Mouse (Mus musculus) thymus, adult 2 months (tissue): ENCODE measurements at regions not wholly inside any gene's neighbourhood (a gene's known extent, or its start where the extent isn't known, plus 50 kb on each side); places are given as distances from the start of the nearest gene placed in this dataset.

Experiments used
- DNase-seq: peaks from one replicate; pipeline ENCODE4 v3.0.0; 2021
- H3K27ac ChIP-seq: fragments of 200-500 bp; 2 replicates; pipeline ENCODE4 v1.5.1; 2012; ENCODE audit warnings: low read length, control low read depth; ENCODE audit not compliant: control insufficient read depth, insufficient read depth
- H3K27me3 ChIP-seq: fragments of 200-500 bp; 2 replicates; pipeline ENCODE4 v1.6.1; 2012; ENCODE audit warnings: mild to moderate bottlenecking, low read length, moderate library complexity, mixed read lengths; ENCODE audit not compliant: control insufficient read depth, insufficient read depth
- H3K36me3 ChIP-seq: fragments of 200-500 bp; 2 replicates; pipeline ENCODE4 v1.6.1; 2012; ENCODE audit warnings: mild to moderate bottlenecking, low read length, moderate library complexity; ENCODE audit not compliant: control insufficient read depth, insufficient read depth
- H3K4me1 ChIP-seq: fragments of 200-500 bp; replicated peaks from 2 replicates; pipeline ENCODE4 v1.6.1; 2012; ENCODE audit warnings: low read length; ENCODE audit not compliant: control insufficient read depth, insufficient read depth
- H3K4me3 ChIP-seq: fragments of 200-500 bp; 2 replicates; pipeline ENCODE4 v1.5.1; 2012; ENCODE audit warnings: mild to moderate bottlenecking, low read length, control low read depth, moderate library complexity; ENCODE audit not compliant: control insufficient read depth, insufficient read depth
- CTCF ChIP-seq: fragments of 200-500 bp; IDR thresholded peaks from 2 replicates; pipeline ENCODE4 v1.5.1; 2012; ENCODE audit warnings: mild to moderate bottlenecking, control low read depth, low read length, moderate library complexity, borderline replicate concordance; ENCODE audit not compliant: control insufficient read depth, poor library complexity, insufficient read depth; ENCODE audit errors: extremely low read depth
- POLR2A ChIP-seq: fragments of 200-500 bp; IDR thresholded peaks from 2 replicates; pipeline ENCODE4 v1.6.1; 2012; ENCODE audit warnings: mild to moderate bottlenecking, low read length, control low read depth, moderate library complexity; ENCODE audit not compliant: control insufficient read depth, poor library complexity, insufficient read depth; ENCODE audit errors: extremely low read depth
- WGBS: fragments of 180-500 bp; shearing (Covaris S2); methylation state at CpG from one replicate; pipeline ENCODE4 v1.1.7; 2018; 5-methylcytosine and 5-hydroxymethylcytosine counted together

DNA sequence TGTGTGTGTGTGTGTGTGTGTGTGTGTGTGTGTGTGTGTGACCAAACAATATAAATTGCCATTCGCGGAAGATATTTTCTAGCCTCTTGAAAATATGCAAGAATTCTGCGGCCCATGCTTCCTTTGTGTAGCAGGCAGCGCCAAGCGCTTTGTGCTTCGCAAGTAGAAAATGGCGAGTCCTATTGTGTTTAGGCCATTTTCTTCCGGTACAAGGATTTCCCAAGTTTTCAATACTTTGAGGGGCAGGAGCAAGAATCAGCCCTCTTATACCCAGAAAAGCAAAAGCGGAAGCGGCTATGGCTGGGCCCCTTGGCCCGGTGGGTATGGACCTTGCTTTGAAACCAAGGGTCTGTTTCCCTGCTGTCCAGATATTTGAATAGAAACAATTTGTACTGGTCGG, 157.4 kb upstream of the Cypt12 start:
- WGBS, result 14% methylated on average over 12 of the region's 12 CpGs
- H3K4me3 ChIP-seq, result no peak overlapping the region
- DNase-seq, result no peak

DNA sequence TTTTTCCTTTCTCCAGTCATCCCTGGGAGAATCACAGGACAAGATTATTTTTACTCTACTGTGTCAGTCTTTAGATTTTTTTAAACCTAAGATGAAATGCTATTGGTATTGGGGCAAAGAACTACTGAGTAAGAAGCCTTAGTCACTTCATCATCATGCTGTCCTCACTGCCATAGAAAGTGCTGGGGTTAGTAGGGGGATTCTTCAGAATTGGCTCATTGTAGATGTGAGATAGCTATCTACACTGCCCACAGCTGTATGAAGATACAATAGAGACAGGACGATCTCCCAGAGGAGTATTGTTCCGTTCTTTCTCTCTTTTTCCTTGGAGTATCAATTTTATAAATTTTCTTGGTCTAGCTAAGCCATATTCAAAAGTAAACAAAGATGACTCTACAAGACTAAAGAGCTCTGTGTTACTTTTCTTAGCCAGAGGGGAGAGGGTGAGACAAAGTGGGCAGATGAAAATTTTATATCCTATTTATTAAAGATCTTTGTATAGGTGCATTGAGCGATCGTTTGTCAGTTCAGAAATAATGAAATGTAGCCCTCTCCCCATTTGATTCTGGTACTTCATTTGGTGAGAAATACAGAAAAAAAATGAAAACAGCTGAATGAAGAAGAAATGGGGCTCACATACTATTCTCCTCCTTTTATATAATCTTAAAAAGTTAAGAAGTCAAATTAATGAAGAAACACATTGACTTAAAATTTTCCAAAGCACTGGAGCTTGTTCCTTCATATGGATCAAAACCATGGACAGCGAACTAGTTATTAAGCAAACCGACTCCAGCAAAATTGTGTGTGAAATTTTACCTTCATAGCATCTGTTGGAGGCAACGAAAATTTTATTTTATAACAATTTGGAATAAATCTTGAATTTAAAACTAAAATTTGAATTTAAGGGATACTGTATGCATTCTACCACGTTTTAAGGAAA, 156.6 kb upstream of the Cypt12 start:
- no peak overlapping the region for H3K27ac ChIP-seq
- TF ChIP-seq POLR2A (no peak), CTCF (no peak)
- DNase-seq, result no peak
- no peak overlapping the region for H3K4me3 ChIP-seq
- no peaks in the 10 kb centered on the region for H3K4me1 ChIP-seq
- no peaks in the 10 kb centered on the region for H3K36me3 ChIP-seq
- H3K27me3 ChIP-seq, result peaks cover 4% of the 10 kb centered on the region; the same call in 1 of the 2 replicates
- WGBS, result 31% methylated on average over 8 of the region's 8 CpGs

More for the DNA sequence above, 157.4 kb upstream of the Cypt12 start:
- Histone ChIP-seq H3K27me3 (peaks cover 4% of the 10 kb centered on the region; the same call in 1 of the 2 replicates), H3K36me3 (no peaks in the 10 kb centered on the region), H3K27ac (no peak overlapping the region), H3K4me1 (no peaks in the 10 kb centered on the region)
- TF ChIP-seq CTCF, result no peak
- TF ChIP-seq POLR2A, result no peak

DNA sequence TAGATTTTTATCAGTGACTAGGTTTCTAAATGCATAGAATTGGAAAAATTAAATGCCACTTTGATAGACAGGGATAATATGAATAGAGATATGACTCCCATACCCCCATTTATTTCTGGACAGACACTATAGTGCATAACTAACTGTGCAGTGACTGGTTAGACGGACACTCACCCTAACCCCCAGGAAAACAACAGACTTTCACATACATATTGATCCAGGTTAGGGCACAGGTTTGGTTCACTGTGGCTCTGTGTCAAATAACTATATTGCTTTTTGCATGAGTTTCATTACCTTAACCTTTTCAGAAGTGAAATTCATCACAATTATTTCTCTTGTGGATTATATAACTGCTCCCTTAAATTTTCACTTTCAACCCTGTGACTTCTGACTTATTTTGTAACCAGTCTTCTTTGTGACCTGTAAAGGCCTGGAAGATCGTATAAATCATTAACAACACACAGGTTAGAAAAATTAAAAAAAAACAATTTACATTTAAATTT, 155.6 kb upstream of the Cypt12 start:
- no peaks in the 10 kb centered on the region for H3K36me3 ChIP-seq
- 0 out of 2 replicates have a peak, but pooled peaks cover 4% of the 10 kb centered on the region for H3K27me3 ChIP-seq
- WGBS, result 60% methylated on average over 2 of the region's 2 CpGs
- TF ChIP-seq POLR2A (no peak), CTCF (no peak)
- no peaks in the 10 kb centered on the region for H3K4me1 ChIP-seq
- no peak for DNase-seq
- no peak overlapping the region for H3K4me3 ChIP-seq
- no peak overlapping the region for H3K27ac ChIP-seq

DNA sequence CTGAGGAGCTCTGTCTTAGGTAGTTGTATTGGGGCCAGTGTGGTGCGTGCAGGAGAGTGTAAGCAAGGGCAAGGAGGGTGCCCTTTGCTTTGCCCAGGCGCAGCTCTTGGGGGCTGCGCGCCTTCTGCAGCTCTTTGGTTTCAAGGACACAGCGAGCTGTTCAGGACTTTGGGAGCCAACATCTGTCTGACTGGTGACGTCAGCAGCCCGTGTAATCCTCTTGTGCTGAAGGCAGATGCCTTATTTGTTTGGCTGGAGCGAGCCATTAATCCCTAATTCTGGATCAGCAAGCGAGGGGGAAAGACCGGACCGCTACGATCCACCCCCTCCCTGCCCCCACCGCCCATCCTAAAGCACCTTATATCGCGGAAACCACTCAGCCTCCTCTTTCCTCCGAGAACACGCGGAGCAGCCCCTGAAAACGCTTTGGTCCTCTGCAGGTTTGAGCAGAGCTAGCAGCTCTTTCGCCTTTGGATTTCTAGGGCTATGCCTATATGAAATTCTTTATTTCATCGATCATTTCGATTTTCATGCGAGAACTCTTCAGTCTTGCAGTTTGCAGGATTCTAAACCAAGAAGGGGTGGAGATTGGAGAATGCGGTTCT, 154.5 kb upstream of the Cypt12 start:
- no peaks in the 10 kb centered on the region for H3K36me3 ChIP-seq
- H3K4me3 ChIP-seq, result no peak overlapping the region
- no peak for DNase-seq
- WGBS, result 7% methylated on average over 24 of the region's 24 CpGs
- H3K27me3 ChIP-seq, result 0 out of 2 replicates have a peak, but pooled peaks cover 4% of the 10 kb centered on the region
- TF ChIP-seq POLR2A (no peak), CTCF (no peak)
- no peak overlapping the region for H3K27ac ChIP-seq
- no peaks in the 10 kb centered on the region for H3K4me1 ChIP-seq

DNA sequence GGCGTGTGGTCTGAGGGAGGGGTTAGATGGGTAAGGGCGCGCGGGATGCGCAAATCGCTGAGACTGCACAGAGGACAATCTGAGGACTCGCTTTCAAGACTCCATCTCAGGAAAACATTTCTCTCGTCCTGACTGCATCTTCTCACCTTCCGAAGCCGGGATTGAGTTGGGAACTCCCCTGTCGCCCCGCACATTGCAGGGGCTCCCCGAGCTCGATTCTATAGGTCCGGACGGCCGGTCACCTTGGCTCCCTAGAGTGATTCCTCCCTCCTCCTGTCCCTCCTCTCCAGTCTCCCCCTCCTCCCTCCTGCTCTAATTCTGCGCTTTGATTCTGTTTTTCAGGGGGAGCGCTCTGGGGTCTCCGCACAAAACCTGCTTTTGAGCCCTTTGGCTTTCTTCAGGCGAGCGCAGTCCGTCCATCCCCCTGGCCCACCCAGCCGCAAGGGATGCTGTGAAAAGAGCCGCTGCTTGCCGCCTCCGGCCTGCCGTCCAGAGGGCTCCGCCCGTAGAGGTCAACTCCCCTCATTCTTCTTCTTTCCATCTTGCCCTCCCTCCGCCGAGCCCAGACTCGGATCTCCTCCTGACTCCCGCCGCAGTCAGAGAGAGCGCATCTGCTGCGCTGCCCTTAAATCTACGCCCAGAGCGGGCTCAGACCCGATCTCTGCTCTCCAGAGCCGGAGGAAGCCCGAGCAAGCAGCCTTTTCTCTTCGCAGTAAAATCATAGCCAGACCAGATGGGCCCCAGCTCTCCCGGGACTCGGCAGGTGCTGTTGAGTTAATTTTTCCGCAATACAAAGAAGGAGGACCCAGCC, 153.8 kb upstream of the Cypt12 start:
- DNase-seq, result no peak
- Histone ChIP-seq H3K4me3 (no peak overlapping the region), H3K4me1 (no peaks in the 10 kb centered on the region), H3K27me3 (0 out of 2 replicates have a peak, but pooled peaks cover 4% of the 10 kb centered on the region), H3K36me3 (no peaks in the 10 kb centered on the region), H3K27ac (no peak overlapping the region)
- no peak for TF ChIP-seq POLR2A
- no peak for TF ChIP-seq CTCF
- 7% methylated on average over 46 of the region's 46 CpGs for whole genome bisulfite sequencing
